Mouse (Mus musculus) thymus, postnatal 14 days (tissue): ENCODE results near the gene Dnase2b.

ENCODE experiments used
- DNase-seq: peaks from one replicate; pipeline ENCODE4 v3.0.0; 2021

Gene Dnase2b

GRCm38 (mm10) chr3:146567884-146568530, 47.4 kb downstream of the Dnase2b start:
- no peak for DNase-seq

- DNase-seq, result no peak
These were observed 48.0 kb downstream of the Dnase2b start for GRCm38 (mm10) chr3:146567366-146567765.

GRCm38 (mm10) chr3:146565065-146565411, 50.4 kb downstream of the Dnase2b start:
- no peak for DNase-seq

- peak; percentile 75 for DNase-seq
These were observed 50.9 kb downstream of the Dnase2b start for GRCm38 (mm10) chr3:146564268-146565064.

GRCm38 (mm10) chr3:146562936-146563335, 52.5 kb downstream of the Dnase2b start:
- DNase-seq, result no peak

GRCm38 (mm10) chr3:146557507-146557906, 57.9 kb downstream of the Dnase2b start:
- DNase-seq, result no peak

GRCm38 (mm10) chr3:146556567-146556966, 58.8 kb downstream of the Dnase2b start:
- DNase-seq, result no peak

- no peak for DNase-seq
These were observed 60.6 kb downstream of the Dnase2b start for GRCm38 (mm10) chr3:146554816-146555215.

- DNase-seq, result no peak
These were observed 71.8 kb downstream of the Dnase2b start for GRCm38 (mm10) chr3:146543632-146544031.

GRCm38 (mm10) chr3:146540521-146541273, 74.7 kb downstream of the Dnase2b start:
- DNase-seq, result no peak

- no peak for DNase-seq
These were observed 80.4 kb downstream of the Dnase2b start for GRCm38 (mm10) chr3:146534986-146535385.
